Mouse (Mus musculus) hindlimb bud, embryonic 11.5 days (tissue): ENCODE measurements around the gene Gpr153.
"Not testable (repeated sequence)": the region's sequence is repeated elsewhere in the genome, so short reads cannot be mapped to it uniquely, and the experiment has no call there.

Experiments
- DNase-seq: peaks from one replicate; pipeline ENCODE4 v3.0.0-alpha.2; 2012; ENCODE audit warnings: low read depth, low spot score; ENCODE audit errors: extremely low spot score

Gene Gpr153

GRCm38 (mm10) chr4:152273621-152274236, at the start of gene Gpr153:
TSS of gene Gpr153 (plus strand) at chr4:152274232.
- no peak for DNase-seq

- DNase-seq: no peak
Measured at GRCm38 (mm10) chr4:152226901-152227486, 47.0 kb upstream of the Gpr153 start.

GRCm38 (mm10) chr4:152227749-152228527, 46.1 kb upstream of the Gpr153 start:
- DNase-seq: no peak

- DNase-seq: not testable (repeated sequence)
Measured at GRCm38 (mm10) chr4:152230331-152230730, 43.7 kb upstream of the Gpr153 start.

- DNase-seq: no peak
Measured at GRCm38 (mm10) chr4:152231326-152231725, 42.7 kb upstream of the Gpr153 start.

- no peak for DNase-seq
Measured at GRCm38 (mm10) chr4:152232411-152232903, 41.6 kb upstream of the Gpr153 start.

GRCm38 (mm10) chr4:152239974-152240373, 34.1 kb upstream of the Gpr153 start:
- no peak for DNase-seq

GRCm38 (mm10) chr4:152243241-152243891, 30.7 kb upstream of the Gpr153 start:
- no peak for DNase-seq

GRCm38 (mm10) chr4:152243969-152244368, 30.1 kb upstream of the Gpr153 start:
- DNase-seq: no peak

- DNase-seq: no peak
Measured at GRCm38 (mm10) chr4:152244545-152245522, 29.2 kb upstream of the Gpr153 start.

GRCm38 (mm10) chr4:152246011-152246410, 28.0 kb upstream of the Gpr153 start:
- no peak for DNase-seq

GRCm38 (mm10) chr4:152247195-152247594, 26.8 kb upstream of the Gpr153 start:
- DNase-seq: no peak

- no peak for DNase-seq
Measured at GRCm38 (mm10) chr4:152250615-152251014, 23.4 kb upstream of the Gpr153 start.

GRCm38 (mm10) chr4:152253183-152253759, 20.8 kb upstream of the Gpr153 start:
- no peak for DNase-seq

GRCm38 (mm10) chr4:152257070-152257469, 17.0 kb upstream of the Gpr153 start:
- no peak for DNase-seq

- no peak for DNase-seq
Measured at GRCm38 (mm10) chr4:152260451-152260850, 13.6 kb upstream of the Gpr153 start.

GRCm38 (mm10) chr4:152262187-152262586, 11.8 kb upstream of the Gpr153 start:
- no peak for DNase-seq

- no peak for DNase-seq
Measured at GRCm38 (mm10) chr4:152263089-152263488, 10.9 kb upstream of the Gpr153 start.

- DNase-seq: no peak
Measured at GRCm38 (mm10) chr4:152263512-152264176, 10.4 kb upstream of the Gpr153 start.
